Mouse (Mus musculus) heart, postnatal 0 days (tissue): ENCODE results near the gene 4930539E08Rik. TPM values are rescaled to one million over a fixed set of nuclear protein-coding genes. Genes with fewer than 3 reads are reported as not detected.

Experiments
- ATAC-seq: fragments of 200-750 bp; cut with Nextera tagmentation; 2 replicates; pipeline ENCODE4 v1.8.0; 2017; ENCODE audit warnings: low read depth, moderate number of reproducible peaks, moderate library complexity; ENCODE audit not compliant: insufficient read depth
- DNase-seq: peaks from one replicate; pipeline ENCODE4 v3.0.0-alpha.2; 2016; ENCODE audit warnings: low spot score
- H3K27ac ChIP-seq: fragments of 300-500 bp; sonication (generic); 2 replicates; pipeline ENCODE4 v1.5.1; 2014; ENCODE audit warnings: low read depth, mild to moderate bottlenecking
- H3K27me3 ChIP-seq: fragments of 300-500 bp; sonication (generic); 2 replicates; pipeline ENCODE4 v1.6.1; 2014; ENCODE audit warnings: low read length, mixed read lengths; ENCODE audit not compliant: control insufficient read depth, insufficient read depth
- H3K36me3 ChIP-seq: fragments of 300-500 bp; sonication (generic); replicated peaks from 2 replicates; pipeline ENCODE4 v1.6.1; 2014; ENCODE audit warnings: low read length, mixed read lengths; ENCODE audit not compliant: control insufficient read depth, insufficient read depth
- H3K4me1 ChIP-seq: fragments of 300-500 bp; sonication (generic); 2 replicates; pipeline ENCODE4 v1.6.1; 2014; ENCODE audit warnings: antibody characterized with exemption; ENCODE audit not compliant: control insufficient read depth, insufficient read depth
- H3K4me2 ChIP-seq: fragments of 300-500 bp; sonication (generic); 2 replicates; pipeline ENCODE4 v1.6.1; 2014; ENCODE audit warnings: low read depth, mild to moderate bottlenecking, low read length, moderate library complexity
- H3K4me3 ChIP-seq: fragments of 300-500 bp; sonication (generic); 2 replicates; pipeline ENCODE4 v1.5.1; 2014; ENCODE audit warnings: low read depth, low read length
- H3K9ac ChIP-seq: fragments of 300-500 bp; sonication (generic); replicated peaks from 2 replicates; pipeline ENCODE4 v1.6.1; 2014; ENCODE audit warnings: low read depth, low read length, mixed read lengths
- H3K9me3 ChIP-seq: fragments of 300-500 bp; sonication (generic); replicated peaks from 2 replicates; pipeline ENCODE4 v1.6.1; 2016; ENCODE audit warnings: low read length; ENCODE audit not compliant: control insufficient read depth
- CTCF ChIP-seq: IDR thresholded peaks from 2 replicates; pipeline ENCODE4 v1.5.1; 2016; ENCODE audit warnings: antibody characterized with exemption, control low read depth, low read depth
- EP300 ChIP-seq: IDR thresholded peaks from 2 replicates; pipeline ENCODE4 v1.6.1; 2016; ENCODE audit warnings: antibody characterized with exemption, low read depth
- WGBS: fragments of 180-500 bp; shearing (Covaris S2); extraction: QIAGEN DNeasy Blood & Tissue Kit; methylation state at CpG from one replicate; pipeline ENCODE4 v1.1.7; 2014; 5-methylcytosine and 5-hydroxymethylcytosine counted together
- polyA plus RNA-seq: library from polyadenylated mRNA; unstranded; fragments of >200 nt; fragmentation: Nextera tagmentation; extraction: Ambion mirVana; gene quantifications from 2 replicates; pipeline ENCODE4 v1.2.1, GENCODE M21; 2015
- total RNA-seq: library from RNA; depleted of rRNA; stranded (reverse); fragments of >200 nt; gene quantifications from 2 replicates; pipeline ENCODE4 v1.2.3, GENCODE M21; 2014; ENCODE audit warnings: low replicate concordance

4930539E08Rik gene
- total and polyA plus RNA-seq, 2 experiments from 2014 or later = 0.03 TPM; not detected in 1

GRCm38 (mm10) chr17:28928004-28928403 lies 12.9 kb upstream of the 4930539E08Rik start:
- Histone ChIP-seq H3K4me1 (peaks cover 7% of the 10 kb centered on the region; the same call in 1 of the 2 replicates), H3K4me3 (no peak overlapping the region), H3K9me3 (no peaks in the 10 kb centered on the region), H3K4me2 (no peak overlapping the region), H3K27me3 (no peaks in the 10 kb centered on the region), H3K9ac (no peak overlapping the region), H3K27ac (no peak overlapping the region), H3K36me3 (no peaks in the 10 kb centered on the region)
- 65% methylated on average over 9 of the region's 9 CpGs for WGBS
- TF ChIP-seq EP300 (no peak), CTCF (no peak)
- ATAC-seq (no peak), DNase-seq (no peak)

- 43% methylated on average over 15 of the region's 15 CpGs for WGBS
- Histone ChIP-seq H3K9me3 (no peaks in the 10 kb centered on the region), H3K9ac (no peak overlapping the region), H3K4me3 (no peak overlapping the region), H3K4me1 (peaks cover 7% of the 10 kb centered on the region; the same call in 1 of the 2 replicates), H3K36me3 (no peaks in the 10 kb centered on the region), H3K27me3 (no peaks in the 10 kb centered on the region), H3K4me2 (no peak overlapping the region), H3K27ac (no peak overlapping the region)
- no peak for TF ChIP-seq EP300
- TF ChIP-seq CTCF = peak; percentile 72
- peak; percentile 71 for DNase-seq
- ATAC-seq = no peak
These were observed 11.9 kb upstream of the 4930539E08Rik start for GRCm38 (mm10) chr17:28926866-28927635.

- no peak overlapping the region for H3K9ac ChIP-seq
- H3K4me2 ChIP-seq = no peak overlapping the region
- TF ChIP-seq EP300 = no peak
- TF ChIP-seq CTCF = peak; percentile 90
These were observed 11.3 kb upstream of the 4930539E08Rik start for GRCm38 (mm10) chr17:28926380-28926779.

GRCm38 (mm10) chr17:28924957-28925595 lies 10.0 kb upstream of the 4930539E08Rik start:
- H3K36me3 ChIP-seq = no peaks in the 10 kb centered on the region
- no peak overlapping the region for H3K4me3 ChIP-seq
- no peak for DNase-seq
- H3K9me3 ChIP-seq = no peaks in the 10 kb centered on the region
- TF ChIP-seq CTCF (no peak), EP300 (no peak)
- no peaks in the 10 kb centered on the region for H3K27me3 ChIP-seq
- no peak overlapping the region for H3K4me2 ChIP-seq
- 81% methylated on average over 8 of the region's 8 CpGs for WGBS
- H3K4me1 ChIP-seq = peaks cover 4% of the 10 kb centered on the region; the same call in 1 of the 2 replicates
- ATAC-seq = no peak
- H3K9ac ChIP-seq = no peak overlapping the region
- H3K27ac ChIP-seq = no peak overlapping the region

More at GRCm38 (mm10) chr17:28926380-28926779, 11.3 kb upstream of the 4930539E08Rik start:
- Histone ChIP-seq H3K36me3 (no peaks in the 10 kb centered on the region), H3K4me3 (no peak overlapping the region), H3K9me3 (no peaks in the 10 kb centered on the region), H3K4me1 (peaks cover 7% of the 10 kb centered on the region; the same call in 1 of the 2 replicates), H3K27ac (no peak overlapping the region), H3K27me3 (no peaks in the 10 kb centered on the region)
- peak; percentile 69 for DNase-seq
- 7% methylated on average over 13 of the region's 13 CpGs for WGBS
- ATAC-seq = no peak

- WGBS = 55% methylated on average over 6 of the region's 6 CpGs
- DNase-seq (no peak), ATAC-seq (no peak)
- H3K4me1 ChIP-seq = no peaks in the 10 kb centered on the region
- TF ChIP-seq CTCF (no peak), EP300 (no peak)
- no peak overlapping the region for H3K27ac ChIP-seq
- H3K27me3 ChIP-seq = no peaks in the 10 kb centered on the region
- no peaks in the 10 kb centered on the region for H3K9me3 ChIP-seq
- H3K9ac ChIP-seq = no peak overlapping the region
- no peak overlapping the region for H3K4me3 ChIP-seq
- no peaks in the 10 kb centered on the region for H3K36me3 ChIP-seq
- no peak overlapping the region for H3K4me2 ChIP-seq
These were observed 7.0 kb upstream of the 4930539E08Rik start for GRCm38 (mm10) chr17:28922096-28922495.
